Comparison of ENCODE assay signal across 30 mouse cellular contexts in genomic region chr1:19269596-19269995, GRCm38 (mm10).
"Had no signal": no experiment of that assay in that cellular context is flagged by ENCODE, and none has a peak within 500 bp of the region (broad histone marks: within the 10 kb centered on the region; RNA-seq: fewer than 3 reads in every experiment).

No protein-coding gene starts in this region.

- H3K4me1 ChIP-seq: limb, embryonic 12.5 days; limb, embryonic 13.5 days; limb, embryonic 15.5 days; liver, embryonic 12.5 days; liver, embryonic 13.5 days; liver, embryonic 15.5 days; lung, embryonic 15.5 days; megakaryocyte, embryonic 14.5 days; midbrain, embryonic 10.5 days; midbrain, embryonic 12.5 days; midbrain, embryonic 13.5 days; midbrain, embryonic 15.5 days; neural tube, embryonic 12.5 days; neural tube, embryonic 13.5 days had no signal

- H3K9me3 ChIP-seq: limb, embryonic 12.5 days; limb, embryonic 13.5 days; limb, embryonic 15.5 days; liver, embryonic 12.5 days; liver, embryonic 13.5 days; liver, embryonic 15.5 days; lung, embryonic 15.5 days; megakaryocyte, embryonic 14.5 days; midbrain, embryonic 10.5 days; midbrain, embryonic 12.5 days; midbrain, embryonic 13.5 days; midbrain, embryonic 15.5 days; neural tube, embryonic 12.5 days; neural tube, embryonic 13.5 days had no signal

- H3K4me2 ChIP-seq: limb, embryonic 12.5 days; limb, embryonic 13.5 days; limb, embryonic 15.5 days; liver, embryonic 11.5 days; liver, embryonic 12.5 days; liver, embryonic 13.5 days; liver, embryonic 15.5 days; lung, embryonic 14.5 days; lung, embryonic 15.5 days; midbrain, embryonic 12.5 days; midbrain, embryonic 13.5 days; midbrain, embryonic 15.5 days; neural tube, embryonic 12.5 days; neural tube, embryonic 13.5 days had no signal

- ATAC-seq: liver, embryonic 12.5 days; liver, postnatal 0 days; lung, postnatal 0 days; midbrain, embryonic 13.5 days; midbrain, embryonic 15.5 days had no signal

- DNase-seq: left cerebral cortex, postnatal 4 days; liver; liver, embryonic 13.5 days; liver, postnatal 0 days; lung, adult 18-20 months; lung, adult 2 months; lung, embryonic 14.5 days; lung, postnatal 10 days; lung, postnatal 14 days; lung, postnatal 36 days; lung, postnatal 4 days; midbrain, embryonic 14.5 days had no signal

- H3K9ac ChIP-seq: limb, embryonic 12.5 days; limb, embryonic 13.5 days; limb, embryonic 15.5 days; liver, embryonic 12.5 days; liver, embryonic 13.5 days; liver, embryonic 14.5 days; liver, embryonic 15.5 days; liver, postnatal 0 days; lung, embryonic 14.5 days; lung, embryonic 15.5 days; midbrain, embryonic 12.5 days; midbrain, embryonic 13.5 days; midbrain, embryonic 15.5 days; neural tube, embryonic 12.5 days; neural tube, embryonic 13.5 days had no signal

- H3K36me3 ChIP-seq: limb, embryonic 12.5 days; limb, embryonic 13.5 days; limb, embryonic 15.5 days; liver, embryonic 12.5 days; liver, embryonic 13.5 days; liver, embryonic 15.5 days; lung, embryonic 15.5 days; midbrain, embryonic 10.5 days; midbrain, embryonic 12.5 days; midbrain, embryonic 13.5 days; midbrain, embryonic 15.5 days; neural tube, embryonic 12.5 days; neural tube, embryonic 13.5 days had no signal

- H3K27ac ChIP-seq: limb, embryonic 12.5 days; limb, embryonic 13.5 days; limb, embryonic 15.5 days; liver, embryonic 12.5 days; liver, embryonic 13.5 days; liver, embryonic 14.5 days; liver, embryonic 15.5 days; lung, embryonic 15.5 days; macrophage; midbrain, embryonic 10.5 days; midbrain, embryonic 12.5 days; midbrain, embryonic 13.5 days; midbrain, embryonic 15.5 days; neural tube, embryonic 12.5 days; neural tube, embryonic 13.5 days had no signal

- H3K4me3 ChIP-seq: limb, embryonic 12.5 days; limb, embryonic 13.5 days; limb, embryonic 15.5 days; liver, embryonic 12.5 days; liver, embryonic 13.5 days; liver, embryonic 15.5 days; lung, embryonic 15.5 days; megakaryocyte, embryonic 14.5 days; midbrain, embryonic 10.5 days; midbrain, embryonic 12.5 days; midbrain, embryonic 13.5 days; midbrain, embryonic 15.5 days; myocyte; neural tube, embryonic 12.5 days; neural tube, embryonic 13.5 days had no signal

- H3K27me3 ChIP-seq: limb, embryonic 12.5 days; limb, embryonic 13.5 days; limb, embryonic 15.5 days; liver, embryonic 12.5 days; liver, embryonic 13.5 days; liver, embryonic 15.5 days; lung, embryonic 15.5 days; megakaryocyte, embryonic 14.5 days; midbrain, embryonic 13.5 days; midbrain, embryonic 15.5 days; neural tube, embryonic 12.5 days; neural tube, embryonic 13.5 days had no signal
